Mouse (Mus musculus): ENCODE measurements at regions not wholly inside any gene's neighbourhood (a gene's known extent, or its start where the extent isn't known, plus 50 kb on each side); places are given as distances from the start of the nearest gene placed in this dataset.

GRCm38 (mm10) chr10:10116442-10116841 is 215.6 kb upstream of the Stxbp5 start:
- TF ChIP-seq MYOD1 (IDR thresholded peaks at IDR 0.05; ENCODE audit: control insufficient read depth, insufficient read length, low read depth) (no peak), MAX (IDR thresholded peaks at IDR 0.05) (no peak), CTCF (IDR thresholded peaks at IDR 0.05; ENCODE audit: control insufficient read depth, insufficient read depth, insufficient read length) (no peak), FOSL1 (IDR thresholded peaks at IDR 0.05; ENCODE audit: insufficient read depth, low read length, poor library complexity, severe bottlenecking) (no peak), CEBPB (IDR thresholded peaks at IDR 0.05; ENCODE audit: low read depth) (no peak), USF1 (IDR thresholded peaks at IDR 0.05; ENCODE audit: low read depth) (no peak)
